Mouse (Mus musculus): ENCODE data around the gene Pspn. TPM values are rescaled to one million over a fixed set of nuclear protein-coding genes. Genes with fewer than 3 reads are reported as not detected.

Gene Pspn
- total and polyA plus RNA-seq, 2 experiments from 2014 or later = 0.27 TPM; not detected in 1

DNA sequence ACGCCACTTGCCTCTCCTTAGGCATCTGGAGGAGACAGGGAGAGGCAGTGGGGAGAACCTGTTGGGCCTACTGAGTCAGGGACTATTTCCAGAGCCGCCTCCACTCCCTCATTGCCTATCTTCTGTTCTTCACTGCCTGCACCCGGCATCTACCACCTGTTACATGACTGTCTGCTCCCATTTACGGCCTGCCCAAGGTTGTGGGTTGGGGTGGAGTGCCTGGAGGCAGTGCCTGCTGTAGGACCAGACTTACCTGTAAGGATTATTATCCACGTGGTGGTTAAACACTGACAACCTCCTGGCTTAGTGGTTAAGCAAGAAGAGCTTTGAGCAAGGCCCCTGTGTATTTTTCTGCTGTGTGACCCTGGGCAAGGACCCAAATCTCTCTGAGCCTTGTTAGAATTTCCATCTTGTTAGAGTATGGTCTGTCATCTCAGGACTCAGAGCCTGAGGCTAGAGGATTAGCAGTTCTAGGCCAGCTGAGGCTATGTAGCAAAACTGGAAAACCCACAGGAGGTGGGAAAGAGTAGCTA is 25.0 kb downstream of the Pspn start:
- WGBS = 70% methylated on average over 5 of the region's 5 CpGs
- DNase-seq (ENCODE audit: low spot score) = no peak

DNA sequence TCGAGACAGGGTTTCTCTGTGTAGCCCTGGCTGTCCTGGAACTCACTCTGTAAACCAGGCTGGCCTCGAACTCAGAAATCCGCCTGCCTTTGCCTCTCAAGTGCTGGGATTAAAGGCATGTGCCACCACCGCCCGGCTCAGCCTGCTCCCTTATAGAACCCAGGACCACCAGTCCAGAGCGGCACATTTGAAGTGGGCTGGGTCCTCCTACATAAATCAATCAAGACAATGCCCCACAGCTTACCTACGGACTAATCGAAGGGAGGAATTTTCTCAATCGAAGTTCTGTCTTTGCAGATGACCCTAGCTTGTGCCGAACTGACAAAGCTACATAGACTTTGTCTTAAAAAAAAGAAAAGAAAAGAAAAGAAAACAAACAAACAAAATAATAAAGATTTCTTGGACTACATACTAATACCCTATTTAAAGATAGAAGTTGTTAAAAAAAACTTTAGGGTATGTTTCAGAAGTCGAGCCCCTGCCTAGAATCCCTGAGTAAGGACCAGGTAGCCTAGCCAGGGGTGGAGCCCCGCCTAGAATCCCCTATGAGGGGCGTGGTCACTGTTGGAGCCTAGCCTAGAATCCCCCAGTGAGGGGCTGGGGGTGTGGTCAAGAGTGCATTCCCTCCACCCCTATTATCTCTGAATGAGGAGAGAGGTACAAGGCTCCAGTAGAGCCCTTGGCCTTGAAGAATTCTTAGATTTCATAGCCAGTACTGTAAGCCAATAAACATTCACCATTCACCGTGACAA is 25.7 kb downstream of the Pspn start:
- ATAC-seq (ENCODE audit: insufficient read depth, low read depth) (no peak), DNase-seq (ENCODE audit: low spot score) (no peak)
- TF ChIP-seq EP300 (IDR thresholded peaks at IDR 0.05; ENCODE audit: low read depth) (no peak), CTCF (IDR thresholded peaks at IDR 0.05; ENCODE audit: low read depth) (no peak)
- WGBS = 56% methylated on average over 13 of the region's 14 CpGs
- H3K9me3 ChIP-seq (replicated peaks; ENCODE audit: control insufficient read depth, low read length) = no peaks in the 10 kb centered on the region
- H3K36me3 ChIP-seq (replicated peaks; ENCODE audit: control insufficient read depth, insufficient read depth, low read length) = no peaks in the 10 kb centered on the region
- H3K27me3 ChIP-seq (ENCODE audit: control insufficient read depth, insufficient read depth, low read length) = no peaks in the 10 kb centered on the region
- no peak overlapping the region for H3K27ac ChIP-seq (ENCODE audit: low read depth)
- no peak overlapping the region for H3K4me3 ChIP-seq (ENCODE audit: low read depth, low read length)
- H3K4me2 ChIP-seq (ENCODE audit: low read depth, low read length) = no peak overlapping the region
- no peaks in the 10 kb centered on the region for H3K4me1 ChIP-seq (ENCODE audit: control insufficient read depth, insufficient read depth)
- H3K9ac ChIP-seq (replicated peaks; ENCODE audit: low read depth, low read length) = no peak overlapping the region

More for the DNA sequence above, 25.0 kb downstream of the Pspn start:
- TF ChIP-seq CTCF (IDR thresholded peaks at IDR 0.05; ENCODE audit: low read depth) (no peak), EP300 (IDR thresholded peaks at IDR 0.05; ENCODE audit: low read depth) (no peak)
- ATAC-seq (ENCODE audit: insufficient read depth, low read depth) = no peak
- Histone ChIP-seq H3K9me3 (replicated peaks; ENCODE audit: control insufficient read depth, low read length) (no peaks in the 10 kb centered on the region), H3K27ac (ENCODE audit: low read depth) (no peak overlapping the region), H3K36me3 (replicated peaks; ENCODE audit: control insufficient read depth, insufficient read depth, low read length) (no peaks in the 10 kb centered on the region), H3K9ac (replicated peaks; ENCODE audit: low read depth, low read length) (no peak overlapping the region), H3K4me2 (ENCODE audit: low read depth, low read length) (no peak overlapping the region), H3K4me1 (ENCODE audit: control insufficient read depth, insufficient read depth) (no peaks in the 10 kb centered on the region), H3K27me3 (ENCODE audit: control insufficient read depth, insufficient read depth, low read length) (no peaks in the 10 kb centered on the region), H3K4me3 (ENCODE audit: low read depth, low read length) (no peak overlapping the region)

GRCm38 (mm10) chr17:56970081-56970480 is 29.7 kb downstream of the Pspn start:
- Histone ChIP-seq H3K36me3 (replicated peaks; ENCODE audit: control insufficient read depth, insufficient read depth, low read length) (no peaks in the 10 kb centered on the region), H3K27me3 (ENCODE audit: control insufficient read depth, insufficient read depth, low read length) (no peaks in the 10 kb centered on the region), H3K4me3 (ENCODE audit: low read depth, low read length) (no peak overlapping the region), H3K9ac (replicated peaks; ENCODE audit: low read depth, low read length) (no peak overlapping the region), H3K4me1 (ENCODE audit: control insufficient read depth, insufficient read depth) (no peaks in the 10 kb centered on the region), H3K9me3 (replicated peaks; ENCODE audit: control insufficient read depth, low read length) (no peaks in the 10 kb centered on the region), H3K27ac (ENCODE audit: low read depth) (no peak overlapping the region), H3K4me2 (ENCODE audit: low read depth, low read length) (no peak overlapping the region)
- ATAC-seq (ENCODE audit: insufficient read depth, low read depth) (no peak), DNase-seq (ENCODE audit: low spot score) (no peak)
- 53% methylated on average over 5 of the region's 5 CpGs for WGBS
- TF ChIP-seq CTCF (IDR thresholded peaks at IDR 0.05; ENCODE audit: low read depth) (no peak), EP300 (IDR thresholded peaks at IDR 0.05; ENCODE audit: low read depth) (no peak)

DNA sequence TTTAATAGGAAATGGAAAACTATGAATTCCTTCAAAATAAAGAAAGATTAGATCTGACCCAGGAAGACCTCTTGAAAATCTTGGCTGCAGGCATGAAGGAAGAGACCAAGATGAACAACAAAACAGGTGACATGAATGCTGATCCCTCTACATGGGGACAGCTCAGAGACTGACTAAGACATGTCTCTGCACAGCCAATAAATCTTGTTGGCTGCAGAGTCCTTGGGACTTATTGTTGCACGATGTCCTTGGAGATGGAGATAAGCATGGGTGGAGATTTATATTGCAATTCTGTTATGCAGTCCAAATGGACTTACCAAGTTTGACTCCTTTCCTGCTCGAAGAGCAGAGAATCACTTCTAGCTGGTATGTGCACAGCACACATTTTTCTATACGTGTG is 30.5 kb downstream of the Pspn start:
- 48% methylated on average over 3 of the region's 3 CpGs for WGBS
- H3K4me2 ChIP-seq (ENCODE audit: low read depth, low read length) = no peak overlapping the region
- no peak overlapping the region for H3K4me3 ChIP-seq (ENCODE audit: low read depth, low read length)
- no peak overlapping the region for H3K9ac ChIP-seq (replicated peaks; ENCODE audit: low read depth, low read length)
- no peak overlapping the region for H3K27ac ChIP-seq (ENCODE audit: low read depth)
- H3K27me3 ChIP-seq (ENCODE audit: control insufficient read depth, insufficient read depth, low read length) = no peaks in the 10 kb centered on the region
- no peak for DNase-seq (ENCODE audit: low spot score)
- no peaks in the 10 kb centered on the region for H3K36me3 ChIP-seq (replicated peaks; ENCODE audit: control insufficient read depth, insufficient read depth, low read length)
- TF ChIP-seq CTCF (IDR thresholded peaks at IDR 0.05; ENCODE audit: low read depth) (no peak), EP300 (IDR thresholded peaks at IDR 0.05; ENCODE audit: low read depth) (no peak)
- ATAC-seq (ENCODE audit: insufficient read depth, low read depth) = no peak
- no peaks in the 10 kb centered on the region for H3K9me3 ChIP-seq (replicated peaks; ENCODE audit: control insufficient read depth, low read length)
- no peaks in the 10 kb centered on the region for H3K4me1 ChIP-seq (ENCODE audit: control insufficient read depth, insufficient read depth)

GRCm38 (mm10) chr17:56963646-56964045 is 36.2 kb downstream of the Pspn start:
- Histone ChIP-seq H3K9me3 (replicated peaks; ENCODE audit: control insufficient read depth, low read length) (no peaks in the 10 kb centered on the region), H3K4me2 (ENCODE audit: low read depth, low read length) (no peak overlapping the region), H3K27me3 (ENCODE audit: control insufficient read depth, insufficient read depth, low read length) (no peaks in the 10 kb centered on the region), H3K9ac (replicated peaks; ENCODE audit: low read depth, low read length) (no peak overlapping the region), H3K36me3 (replicated peaks; ENCODE audit: control insufficient read depth, insufficient read depth, low read length) (no peaks in the 10 kb centered on the region), H3K4me1 (ENCODE audit: control insufficient read depth, insufficient read depth) (no peaks in the 10 kb centered on the region), H3K4me3 (ENCODE audit: low read depth, low read length) (no peak overlapping the region), H3K27ac (ENCODE audit: low read depth) (no peak overlapping the region)
- DNase-seq (ENCODE audit: low spot score) = no peak
- 63% methylated on average over 6 of the region's 6 CpGs for WGBS
- TF ChIP-seq EP300 (IDR thresholded peaks at IDR 0.05; ENCODE audit: low read depth) (no peak), CTCF (IDR thresholded peaks at IDR 0.05; ENCODE audit: low read depth) (no peak)
- ATAC-seq (ENCODE audit: insufficient read depth, low read depth) = no peak

All from heart, postnatal 0 days (tissue).